Mouse (Mus musculus) layer of hippocampus, adult 8-10 months (tissue): ENCODE data around the gene Frk. TPM values are rescaled to one million over a fixed set of nuclear protein-coding genes. Genes with fewer than 3 reads are reported as not detected.
"Not testable (repeated sequence)": the region's sequence is repeated elsewhere in the genome, so short reads cannot be mapped to it uniquely, and the experiment has no call there.

Experiments
- DNase-seq, 2 experiments: peaks; one replicate each; pipeline ENCODE4 v3.0.0; 2022; ENCODE audit warnings: low spot score in 2 of 2
- total RNA-seq, 4 experiments: library from RNA; stranded (reverse); gene quantifications; 2 replicates each; pipeline ENCODE4 v1.2.4; 2022

Gene Frk
- total RNA-seq, 4 experiments from 2014 or later = 0.12 to 0.25 (median 0.15) TPM

DNA sequence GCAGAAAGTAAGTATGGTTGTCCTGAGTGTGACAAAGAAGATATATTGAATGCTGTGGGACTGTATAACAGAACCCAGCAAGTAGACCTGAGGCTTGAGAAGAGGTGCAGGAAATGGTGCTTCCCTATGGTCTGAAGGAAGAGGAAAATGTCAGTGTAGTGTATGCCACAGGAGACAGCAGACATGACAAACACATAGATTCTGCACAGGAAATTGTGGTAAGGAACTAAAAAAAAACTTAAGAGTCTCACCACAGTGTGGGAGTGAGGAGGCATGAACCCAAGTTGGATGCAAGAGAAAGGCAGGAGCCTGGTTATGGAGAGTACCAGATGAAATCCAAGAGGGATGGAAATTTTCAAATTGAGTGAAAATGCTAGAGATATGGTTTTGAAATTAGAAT lies 132.3 kb downstream of the Frk start:
- DNase-seq = no peak

- peak in 1 of 2 experiments; percentile 30 for DNase-seq
Measured at GRCm38 (mm10) chr10:34617216-34617615, 134.0 kb downstream of the Frk start.

DNA sequence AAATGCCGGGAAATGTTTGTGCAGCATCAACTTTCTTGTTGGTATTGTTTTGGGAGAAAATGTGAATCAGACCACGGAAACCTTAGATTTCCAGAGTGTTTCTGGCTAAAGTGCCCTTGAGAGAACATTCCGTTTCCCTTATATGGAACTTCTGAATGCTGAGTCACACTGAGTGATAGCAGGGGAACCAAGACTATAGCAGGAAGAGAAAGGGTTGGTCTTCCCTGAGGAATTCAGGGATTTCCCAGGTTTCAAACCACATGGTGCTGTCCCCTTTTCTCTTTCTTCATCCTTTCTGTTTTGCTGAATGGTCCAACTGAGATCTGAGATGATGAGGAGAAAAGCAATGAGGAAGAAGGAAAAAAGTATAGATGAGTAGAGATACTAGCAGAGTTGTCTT lies 135.3 kb downstream of the Frk start:
- DNase-seq = no peak

GRCm38 (mm10) chr10:34620540-34620939 lies 137.3 kb downstream of the Frk start:
- DNase-seq = not testable (repeated sequence)

DNA sequence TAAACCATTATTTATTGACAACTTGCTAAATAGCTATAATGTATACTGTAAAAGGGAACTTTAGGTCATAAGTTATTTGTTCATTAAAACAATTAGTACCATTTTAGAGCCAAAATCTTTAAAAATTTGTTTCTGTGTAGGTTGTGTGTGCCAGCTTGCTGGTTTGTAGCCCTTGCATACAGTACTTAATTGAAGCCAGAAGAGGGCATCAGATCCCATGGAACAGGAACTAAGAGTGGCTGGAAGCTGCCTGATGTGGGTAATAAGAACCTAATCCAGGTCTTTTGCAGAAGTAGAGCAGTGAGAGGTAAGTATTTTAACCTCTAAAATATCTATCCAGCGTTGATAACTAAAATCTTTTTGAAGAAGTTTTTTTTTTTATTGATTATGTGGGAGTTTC lies 155.0 kb downstream of the Frk start:
- DNase-seq = no peak

Other genes with a start within 250 kb of the Frk start
- 100 to 1,000 TPM; 158 to 178 (median 166) TPM for gene Tspyl1, start 201.2 kb upstream of the Frk start, total RNA-seq
- gene Tspyl4, start 186.0 kb upstream of the Frk start, total RNA-seq = 100 to 1,000 TPM; 349 to 398 (median 369) TPM
- under 1 TPM in 2 of 4 experiments, not detected in 2; 0.16 to 0.20 TPM for gene Col10a1, start 93.4 kb upstream of the Frk start, total RNA-seq
- 1 to 10 TPM; 3.4 to 5.0 (median 4.0) TPM for gene Nt5dc1, start 64.8 kb upstream of the Frk start, total RNA-seq